Mouse (Mus musculus) granulocyte monocyte progenitor cell, adult 5-6 weeks (primary cell): ENCODE data around the gene Cmtm1. TPM values are rescaled to one million over a fixed set of nuclear protein-coding genes. Genes with fewer than 3 reads are reported as not detected.

ENCODE experiments used
- ATAC-seq: replicated peaks from 2 replicates; pipeline ENCODE4 v1.8.0; 2016; ENCODE audit warnings: mild to moderate bottlenecking, moderate TSS enrichment, inconsistent platforms; ENCODE audit not compliant: poor library complexity, severe bottlenecking
- total RNA-seq, 2 experiments: library from RNA; stranded (forward) in 1 of 2; stranded (reverse) in 1 of 2; fragments of 200-712, 200-1000 nt in 1 of 2; fragments of >200 nt in 1 of 2; fragmentation: Nextera tagmentation in 1 of 2; gene quantifications; 2 replicates each; pipeline ENCODE4 v1.2.3; 2014 to 2017

The Cmtm1 gene
- total RNA-seq, 2 experiments from 2014 or later: not detected

DNA sequence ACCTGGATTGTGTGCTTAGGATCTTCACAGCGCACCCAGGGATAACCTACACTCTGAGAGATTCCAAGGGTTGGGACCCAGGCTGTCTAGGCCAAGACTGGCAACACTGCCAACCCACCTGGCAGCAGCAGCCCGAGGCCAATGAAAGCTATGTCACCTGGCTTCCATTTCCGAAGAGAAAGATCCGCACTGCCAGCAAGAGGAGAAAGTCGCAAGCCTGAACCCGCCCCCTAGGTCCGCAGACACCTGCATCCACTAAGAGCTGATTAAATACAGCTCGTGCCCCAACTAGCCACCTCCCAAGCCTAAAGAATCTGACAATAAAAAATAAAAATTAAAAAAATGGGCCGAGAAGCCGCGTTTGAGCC lies 62.1 kb downstream of the Cmtm1 start:
- ATAC-seq: no peak

DNA sequence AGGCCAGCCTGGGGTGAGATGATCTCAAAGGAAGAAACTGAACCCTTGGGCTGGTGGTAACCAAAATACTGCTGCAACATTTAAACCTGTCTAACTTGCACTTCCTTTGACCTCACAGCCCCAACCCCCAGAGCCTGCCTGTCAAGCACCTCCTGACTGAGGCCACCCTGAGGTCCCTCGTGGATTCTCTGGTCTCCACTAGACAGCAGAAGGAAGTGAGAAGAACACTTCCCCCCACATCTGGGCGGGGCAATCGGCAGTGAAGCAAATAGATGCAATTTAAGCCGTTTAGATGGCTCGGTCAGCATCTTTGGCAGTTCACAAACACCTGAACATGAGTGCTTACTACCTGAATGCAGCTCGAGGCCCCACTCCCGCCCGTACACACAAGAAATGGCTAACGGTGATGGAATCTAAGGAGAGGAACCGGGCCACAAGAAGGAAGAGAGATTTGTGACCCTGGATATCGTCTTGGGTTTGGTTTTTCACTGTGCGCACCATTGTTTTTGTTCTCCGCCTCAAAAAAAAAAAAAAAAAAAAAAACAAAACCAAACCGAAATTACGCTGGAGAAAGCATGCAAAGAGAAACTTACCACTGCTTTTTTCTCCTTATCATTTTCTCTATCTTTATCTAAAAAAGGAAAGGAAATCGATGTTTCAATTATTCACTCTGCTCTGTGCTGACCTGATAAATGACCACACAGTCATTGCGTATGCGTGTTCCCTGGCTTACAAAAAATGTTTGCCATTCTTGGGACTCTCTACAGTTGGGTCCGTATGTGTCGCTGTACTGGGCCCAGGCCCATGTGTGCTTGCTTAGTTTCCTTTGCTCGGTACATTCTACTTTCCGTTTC lies 62.7 kb downstream of the Cmtm1 start:
- peak; percentile 64 for ATAC-seq

DNA sequence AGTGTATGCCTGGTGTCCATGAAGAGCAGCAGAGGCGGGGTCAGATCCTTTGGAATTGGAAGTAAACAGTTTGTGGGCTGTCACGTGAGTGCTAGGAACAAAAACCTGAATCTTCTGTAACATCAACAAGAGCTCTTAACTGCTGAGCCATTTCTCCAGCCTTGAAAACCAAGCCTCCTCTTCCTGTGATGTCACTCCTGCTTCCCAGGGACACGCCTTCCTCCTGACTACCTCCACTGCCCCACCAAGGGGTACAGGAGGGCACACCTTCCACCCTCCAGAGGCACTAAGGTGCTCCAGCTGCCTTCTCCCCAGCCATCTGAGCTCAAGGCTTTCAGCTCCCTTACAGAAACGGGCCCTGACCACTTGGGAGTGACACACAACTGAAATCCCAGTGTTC lies 63.3 kb downstream of the Cmtm1 start:
- ATAC-seq: no peak

Other genes starting within 250 kb of the Cmtm1 start
- 0.41 TPM in 1 of 2 replicates, not detected in the other for gene Cdh5, start 208.5 kb downstream of the Cmtm1 start, total RNA-seq (2014; fragmentation: Nextera tagmentation)
- gene Cdh5, start 208.5 kb downstream of the Cmtm1 start, total RNA-seq (2017): not detected in 2 replicates
- not detected in 2 replicates for gene Bean1, start 139.7 kb downstream of the Cmtm1 start, total RNA-seq (2014; fragmentation: Nextera tagmentation)
- gene Bean1, start 139.7 kb downstream of the Cmtm1 start, total RNA-seq (2017): not detected in 2 replicates
- 11.2 and 15.4 TPM in 2 replicates for gene Tk2, start 61.6 kb downstream of the Cmtm1 start, total RNA-seq (2014; fragmentation: Nextera tagmentation)
- 11.7 and 12.6 TPM in 2 replicates for gene Tk2, start 61.6 kb downstream of the Cmtm1 start, total RNA-seq (2017)
- 45.2 and 50.6 TPM in 2 replicates for gene Cklf, start 59.3 kb downstream of the Cmtm1 start, total RNA-seq (2014; fragmentation: Nextera tagmentation)
- gene Cklf, start 59.3 kb downstream of the Cmtm1 start, total RNA-seq (2017): 13.5 and 17.9 TPM in 2 replicates
- not detected in 2 replicates for gene Cmtm2a, start 17.0 kb downstream of the Cmtm1 start, total RNA-seq (2014; fragmentation: Nextera tagmentation)
- gene Cmtm2a, start 17.0 kb downstream of the Cmtm1 start, total RNA-seq (2017): not detected in 2 replicates
- gene Gm45711, start 64 bp downstream of the Cmtm1 start, total RNA-seq (2014; fragmentation: Nextera tagmentation): not detected in 2 replicates
- not detected in 2 replicates for gene Gm45711, start 64 bp downstream of the Cmtm1 start, total RNA-seq (2017)
- gene Gm11020, start 11.4 kb upstream of the Cmtm1 start, total RNA-seq (2014; fragmentation: Nextera tagmentation): not detected in 2 replicates
- not detected in 2 replicates for gene Gm11020, start 11.4 kb upstream of the Cmtm1 start, total RNA-seq (2017)
- gene Cmtm2b, start 12.1 kb upstream of the Cmtm1 start, total RNA-seq (2014; fragmentation: Nextera tagmentation): not detected in 2 replicates
- gene Cmtm2b, start 12.1 kb upstream of the Cmtm1 start, total RNA-seq (2017): not detected in 2 replicates
- 37.4 and 54.3 TPM in 2 replicates for gene Cmtm3, start 29.3 kb upstream of the Cmtm1 start, total RNA-seq (2014; fragmentation: Nextera tagmentation)
- 16.2 and 18.6 TPM in 2 replicates for gene Cmtm3, start 29.3 kb upstream of the Cmtm1 start, total RNA-seq (2017)
- 0.58 and 1.4 TPM in 2 replicates for gene Cmtm4, start 85.7 kb upstream of the Cmtm1 start, total RNA-seq (2014; fragmentation: Nextera tagmentation)
- 0.31 and 0.90 TPM in 2 replicates for gene Cmtm4, start 85.7 kb upstream of the Cmtm1 start, total RNA-seq (2017)
- 13.9 and 21.2 TPM in 2 replicates for gene Dync1li2, start 132.9 kb upstream of the Cmtm1 start, total RNA-seq (2014; fragmentation: Nextera tagmentation)
- 43.4 and 44.1 TPM in 2 replicates for gene Dync1li2, start 132.9 kb upstream of the Cmtm1 start, total RNA-seq (2017)
- not detected in 2 replicates for gene Terb1, start 199.8 kb upstream of the Cmtm1 start, total RNA-seq (2014; fragmentation: Nextera tagmentation)
- gene Terb1, start 199.8 kb upstream of the Cmtm1 start, total RNA-seq (2017): not detected in 2 replicates
- 38.8 and 62.4 TPM in 2 replicates for gene Nae1, start 224.5 kb upstream of the Cmtm1 start, total RNA-seq (2014; fragmentation: Nextera tagmentation)
- gene Nae1, start 224.5 kb upstream of the Cmtm1 start, total RNA-seq (2017): 64.6 and 109 TPM in 2 replicates
- gene Car7, start 224.5 kb upstream of the Cmtm1 start, total RNA-seq (2014; fragmentation: Nextera tagmentation): not detected in 2 replicates
- gene Car7, start 224.5 kb upstream of the Cmtm1 start, total RNA-seq (2017): 0.52 TPM in 1 of 2 replicates, not detected in the other